Mouse (Mus musculus) embryonic facial prominence, embryonic 14.5 days (tissue): ENCODE measurements around the gene Parvb. TPM values are rescaled to one million over a fixed set of nuclear protein-coding genes. Genes with fewer than 3 reads are reported as not detected.
A peak's percentile ranks its signal among the peaks of the same experiment; 100 is the strongest.

Source experiments
- ATAC-seq: fragments of 200-750 bp; cut with Nextera tagmentation; 2 replicates; pipeline ENCODE4 v1.8.0; 2017; ENCODE audit warnings: low read depth, moderate number of reproducible peaks, moderate TSS enrichment
- DNase-seq: peaks from one replicate; pipeline ENCODE4 v3.0.0-alpha.2; 2015; ENCODE audit warnings: low spot score
- H3K27ac ChIP-seq: fragments of 300-500 bp; sonication (generic); replicated peaks from 2 replicates; pipeline ENCODE4 v1.5.1; 2014; ENCODE audit warnings: low read depth, mild to moderate bottlenecking, low read length, moderate library complexity
- H3K27me3 ChIP-seq: fragments of 300-500 bp; sonication (generic); replicated peaks from 2 replicates; pipeline ENCODE4 v1.6.1; 2014; ENCODE audit warnings: low read length; ENCODE audit not compliant: control insufficient read depth, insufficient read depth
- H3K36me3 ChIP-seq: fragments of 300-500 bp; sonication (generic); 2 replicates; pipeline ENCODE4 v1.6.1; 2014; ENCODE audit warnings: low read length, mixed read lengths; ENCODE audit not compliant: control insufficient read depth, insufficient read depth
- H3K4me1 ChIP-seq: fragments of 300-500 bp; sonication (generic); 2 replicates; pipeline ENCODE4 v1.6.1; 2014; ENCODE audit warnings: antibody characterized with exemption, low read length; ENCODE audit not compliant: control insufficient read depth, insufficient read depth
- H3K4me2 ChIP-seq: fragments of 300-500 bp; sonication (generic); 2 replicates; pipeline ENCODE4 v1.6.1; 2014; ENCODE audit warnings: low read depth, mild to moderate bottlenecking, low read length, moderate library complexity, mixed read lengths
- H3K4me3 ChIP-seq: fragments of 300-500 bp; sonication (generic); 2 replicates; pipeline ENCODE4 v1.5.1; 2014; ENCODE audit warnings: low read depth, mild to moderate bottlenecking, low read length
- H3K9ac ChIP-seq: fragments of 300-500 bp; sonication (generic); 2 replicates; pipeline ENCODE4 v1.6.1; 2014; ENCODE audit warnings: low read depth, mild to moderate bottlenecking, low read length, moderate library complexity, mixed read lengths
- H3K9me3 ChIP-seq: fragments of 300-500 bp; sonication (generic); 2 replicates; pipeline ENCODE4 v1.6.1; 2016; ENCODE audit warnings: low read length; ENCODE audit not compliant: control insufficient read depth
- WGBS: fragments of 180-500 bp; shearing (Covaris S2); extraction: QIAGEN DNeasy Blood & Tissue Kit; methylation state at CpG from one replicate; pipeline ENCODE4 v1.1.7; 2014; 5-methylcytosine and 5-hydroxymethylcytosine counted together
- polyA plus RNA-seq: library from polyadenylated mRNA; unstranded; fragments of >200 nt; fragmentation: Nextera tagmentation; extraction: Ambion mirVana; gene quantifications from 2 replicates; pipeline ENCODE4 v1.2.1, GENCODE M21; 2014

Gene Parvb
- polyA plus RNA-seq, 1 experiment from 2014 or later, result 7.8 TPM

- ATAC-seq (no peak), DNase-seq (no peak)
- Histone ChIP-seq H3K4me1 (peaks cover 38% of the 10 kb centered on the region), H3K36me3 (peaks cover 45% of the 10 kb centered on the region), H3K4me3 (no peak overlapping the region), H3K27ac (no peak overlapping the region), H3K4me2 (no peak overlapping the region), H3K27me3 (no peaks in the 10 kb centered on the region), H3K9me3 (no peaks in the 10 kb centered on the region), H3K9ac (no peak overlapping the region)
- 64% methylated on average over 7 of the region's 7 CpGs for WGBS
Measured at GRCm38 (mm10) chr15:84214476-84214875, 17.4 kb upstream of the Parvb start.

GRCm38 (mm10) chr15:84215273-84215672, 16.6 kb upstream of the Parvb start:
- Histone ChIP-seq H3K9ac (no peak overlapping the region), H3K9me3 (no peaks in the 10 kb centered on the region), H3K27me3 (no peaks in the 10 kb centered on the region), H3K4me2 (no peak overlapping the region), H3K36me3 (peaks cover 37% of the 10 kb centered on the region), H3K4me1 (peaks cover 38% of the 10 kb centered on the region), H3K27ac (no peak overlapping the region), H3K4me3 (no peak overlapping the region)
- ATAC-seq, result no peak
- no peak for DNase-seq
- WGBS, result 70% methylated on average over 2 of the region's 2 CpGs

- Histone ChIP-seq H3K27ac (no peak overlapping the region), H3K9me3 (no peaks in the 10 kb centered on the region), H3K36me3 (peaks cover 31% of the 10 kb centered on the region), H3K4me3 (no peak overlapping the region), H3K9ac (no peak overlapping the region), H3K27me3 (no peaks in the 10 kb centered on the region), H3K4me2 (no peak overlapping the region), H3K4me1 (peaks cover 38% of the 10 kb centered on the region)
- DNase-seq, result no peak
- ATAC-seq, result no peak
Measured at GRCm38 (mm10) chr15:84216026-84216425, 15.8 kb upstream of the Parvb start.

- Histone ChIP-seq H3K36me3 (peaks cover 25% of the 10 kb centered on the region; the same call in 1 of the 2 replicates), H3K9ac (peak overlapping the region; percentile 5; the same call in 1 of the 2 replicates), H3K9me3 (no peaks in the 10 kb centered on the region), H3K4me3 (no peak overlapping the region), H3K27ac (no peak overlapping the region), H3K27me3 (no peaks in the 10 kb centered on the region), H3K4me2 (no peak overlapping the region), H3K4me1 (peaks cover 39% of the 10 kb centered on the region)
- WGBS, result 16% methylated on average over 7 of the region's 7 CpGs
- no peak for DNase-seq
- ATAC-seq, result no peak
Measured at GRCm38 (mm10) chr15:84216461-84217084, 15.3 kb upstream of the Parvb start.

GRCm38 (mm10) chr15:84217969-84218782, 13.7 kb upstream of the Parvb start:
- H3K36me3 ChIP-seq, result peaks cover 20% of the 10 kb centered on the region; the same call in 1 of the 2 replicates
- H3K27me3 ChIP-seq, result no peaks in the 10 kb centered on the region
- peaks cover 39% of the 10 kb centered on the region for H3K4me1 ChIP-seq
- DNase-seq, result peak; percentile 53
- no peak overlapping the region for H3K4me3 ChIP-seq
- 0 out of 2 replicates have a peak, but pooled peaks have one; percentile 13 for ATAC-seq
- H3K27ac ChIP-seq, result peak overlapping the region; percentile 61; the same call in 1 of the 2 replicates
- peak overlapping the region; percentile 26 for H3K4me2 ChIP-seq
- 0 out of 2 replicates have a peak overlapping the region, but pooled peaks have one; percentile 30 for H3K9ac ChIP-seq
- 19% methylated on average over 23 of the region's 23 CpGs for WGBS
- no peaks in the 10 kb centered on the region for H3K9me3 ChIP-seq

- peak overlapping the region; percentile 48 for H3K9ac ChIP-seq
- H3K27ac ChIP-seq, result peak overlapping the region; percentile 61; the same call in 1 of the 2 replicates
- ATAC-seq (no peak), DNase-seq (no peak)
- WGBS, result 17% methylated on average over 9 of the region's 9 CpGs
- no peaks in the 10 kb centered on the region for H3K9me3 ChIP-seq
- no peaks in the 10 kb centered on the region for H3K27me3 ChIP-seq
- H3K4me2 ChIP-seq, result peak overlapping the region; percentile 26
- H3K4me1 ChIP-seq, result peaks cover 39% of the 10 kb centered on the region
- H3K4me3 ChIP-seq, result no peak overlapping the region
- H3K36me3 ChIP-seq, result peaks cover 16% of the 10 kb centered on the region; the same call in 1 of the 2 replicates
Measured at GRCm38 (mm10) chr15:84218783-84219271, 13.0 kb upstream of the Parvb start.

- no peak overlapping the region for H3K27ac ChIP-seq
- no peak overlapping the region for H3K9ac ChIP-seq
- peaks cover 31% of the 10 kb centered on the region for H3K4me1 ChIP-seq
- no peak for ATAC-seq
- H3K4me2 ChIP-seq, result no peak overlapping the region
- H3K36me3 ChIP-seq, result no peaks in the 10 kb centered on the region
- H3K9me3 ChIP-seq, result no peaks in the 10 kb centered on the region
- no peak overlapping the region for H3K4me3 ChIP-seq
- WGBS, result 63% methylated on average over 5 of the region's 5 CpGs
- H3K27me3 ChIP-seq, result no peaks in the 10 kb centered on the region
- no peak for DNase-seq
Measured at GRCm38 (mm10) chr15:84221539-84221938, 10.3 kb upstream of the Parvb start.

- peaks cover 14% of the 10 kb centered on the region; the same call in 1 of the 2 replicates for H3K4me1 ChIP-seq
- ATAC-seq (no peak), DNase-seq (no peak)
- WGBS, result 39% methylated on average over 6 of the region's 6 CpGs
- no peak overlapping the region for H3K9ac ChIP-seq
- no peaks in the 10 kb centered on the region for H3K27me3 ChIP-seq
- no peak overlapping the region for H3K27ac ChIP-seq
- H3K4me2 ChIP-seq, result no peak overlapping the region
- H3K4me3 ChIP-seq, result no peak overlapping the region
- H3K9me3 ChIP-seq, result no peaks in the 10 kb centered on the region
- H3K36me3 ChIP-seq, result no peaks in the 10 kb centered on the region
Measured at GRCm38 (mm10) chr15:84223423-84223822, 8.4 kb upstream of the Parvb start.
